Mouse (Mus musculus) urinary bladder, postnatal 10 days (tissue): Measurements from ENCODE around the gene Wdr81.

ENCODE experiments used
- DNase-seq: peaks from one replicate; pipeline ENCODE4 v3.0.0; 2022; ENCODE audit warnings: low spot score

Gene Wdr81

GRCm38 (mm10) chr11:75438194-75438593, 16.3 kb downstream of the Wdr81 start:
- no peak for DNase-seq

DNA sequence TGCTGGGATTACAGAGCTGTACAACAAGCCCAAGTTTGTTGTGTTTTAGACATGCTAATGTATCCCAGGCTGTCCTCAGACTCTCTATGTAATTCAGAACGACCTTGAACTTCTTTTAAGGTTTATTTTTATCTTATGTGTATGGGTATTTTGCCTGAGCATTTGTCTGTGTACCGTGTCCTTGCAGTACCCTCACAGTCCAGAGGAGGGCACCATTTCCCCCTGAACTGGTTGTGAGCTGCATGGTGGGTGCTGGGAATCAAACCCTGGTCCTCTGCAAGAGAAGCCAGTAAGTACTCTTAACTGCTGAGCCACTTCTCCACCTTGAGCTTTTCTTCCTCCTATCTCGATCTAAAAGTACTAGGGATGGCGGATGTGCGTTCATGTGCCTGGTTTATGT, 20.4 kb downstream of the Wdr81 start:
- DNase-seq = no peak

GRCm38 (mm10) chr11:75431307-75431706, 23.2 kb downstream of the Wdr81 start:
- no peak for DNase-seq

- DNase-seq = no peak
Measured at GRCm38 (mm10) chr11:75429019-75429705, 25.4 kb downstream of the Wdr81 start.

- DNase-seq = no peak
Measured at GRCm38 (mm10) chr11:75424459-75424858, 30.1 kb downstream of the Wdr81 start.

- no peak for DNase-seq
Measured at GRCm38 (mm10) chr11:75424033-75424432, 30.5 kb downstream of the Wdr81 start.

GRCm38 (mm10) chr11:75423091-75423490, 31.4 kb downstream of the Wdr81 start:
- no peak for DNase-seq

GRCm38 (mm10) chr11:75422013-75422792, 32.3 kb downstream of the Wdr81 start, which contains the start of gene Serpinf1:
Gene Serpinf1 (minus strand): TSS chr11:75422701.
- DNase-seq = no peak

GRCm38 (mm10) chr11:75421375-75422012, 33.0 kb downstream of the Wdr81 start:
- DNase-seq = no peak

GRCm38 (mm10) chr11:75420810-75421374, 33.6 kb downstream of the Wdr81 start:
- no peak for DNase-seq

- no peak for DNase-seq
Measured at GRCm38 (mm10) chr11:75420037-75420436, 34.5 kb downstream of the Wdr81 start.

DNA sequence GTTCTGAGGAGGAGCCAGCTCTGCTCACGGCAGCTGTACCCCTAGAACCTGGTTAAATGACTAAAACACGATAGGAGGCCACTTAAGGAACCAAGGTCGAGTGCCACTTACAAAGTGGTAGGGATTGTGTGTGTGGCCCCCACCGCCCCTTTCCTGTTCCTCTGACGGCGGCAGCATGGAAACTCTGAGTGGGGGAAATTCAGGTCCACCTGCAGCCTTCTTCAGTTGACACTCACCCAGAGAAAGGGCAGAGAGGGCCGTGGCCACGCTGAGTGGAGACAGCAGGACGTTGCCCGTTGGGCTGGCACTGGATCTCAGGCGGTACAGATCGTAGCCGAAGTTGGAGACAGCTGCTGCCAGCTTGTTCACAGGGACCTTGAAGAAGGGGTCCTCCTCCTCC, 38.5 kb downstream of the Wdr81 start:
- no peak for DNase-seq

GRCm38 (mm10) chr11:75415096-75415495, 39.4 kb downstream of the Wdr81 start:
- DNase-seq = no peak

DNA sequence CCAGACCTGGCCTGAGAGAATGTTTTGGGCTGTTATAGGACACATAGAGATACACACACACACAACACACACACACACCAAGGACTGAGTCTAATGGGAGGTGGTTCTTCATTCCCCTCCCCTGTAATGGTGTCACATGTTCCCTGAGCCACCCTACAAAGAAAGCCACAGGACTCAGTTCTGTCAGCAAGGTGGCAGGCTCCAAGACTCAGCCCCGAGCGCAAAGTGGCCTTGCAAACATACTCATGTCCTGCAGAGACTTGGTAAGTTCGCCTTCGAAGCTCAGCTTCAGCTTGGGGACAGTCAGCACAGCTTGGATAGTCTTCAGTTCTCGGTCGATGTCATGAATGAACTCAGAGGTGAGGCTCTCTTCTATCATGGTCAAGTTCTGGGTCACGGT, 43.9 kb downstream of the Wdr81 start:
- no peak for DNase-seq

- no peak for DNase-seq
Measured at GRCm38 (mm10) chr11:75409679-75410575, 44.6 kb downstream of the Wdr81 start.

DNA sequence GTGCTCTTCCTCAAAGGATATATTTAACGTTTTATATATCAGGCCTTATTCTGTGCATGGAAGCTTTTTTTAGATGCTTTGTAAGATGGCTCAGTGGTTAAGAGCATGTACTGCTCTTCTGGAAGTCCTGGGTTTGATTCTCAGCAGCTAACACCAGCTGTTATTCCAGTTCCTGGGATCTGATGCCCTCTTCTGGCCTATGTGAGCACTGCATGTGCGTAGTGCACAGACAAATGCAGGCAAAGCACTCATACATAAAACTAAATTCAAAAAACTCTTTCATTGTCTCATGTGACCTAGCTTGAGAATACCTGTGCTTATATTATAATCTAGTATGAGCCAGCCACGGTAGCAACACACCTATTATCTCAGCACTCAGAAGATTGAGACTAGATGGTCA, 47.7 kb downstream of the Wdr81 start:
- no peak for DNase-seq

DNA sequence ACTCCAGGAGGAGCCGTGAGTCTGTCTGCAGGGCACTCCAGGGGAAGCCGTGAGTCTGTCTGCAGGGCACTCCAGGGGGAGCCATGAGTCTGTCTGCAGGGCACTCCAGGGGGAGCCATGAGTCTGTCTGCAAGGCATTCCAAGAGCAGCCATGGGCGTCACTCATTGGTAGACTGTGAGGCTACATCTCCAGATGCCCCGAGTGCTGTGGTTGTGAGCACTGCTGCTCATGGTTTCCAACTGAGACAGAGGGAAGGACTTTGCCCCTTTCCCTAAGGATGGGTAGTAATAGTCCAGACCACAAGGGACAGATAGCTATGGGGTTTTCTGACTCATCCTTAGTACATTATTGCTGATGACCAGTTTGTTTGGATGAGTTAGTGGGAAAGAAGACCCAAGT, 48.4 kb downstream of the Wdr81 start:
- no peak for DNase-seq

DNA sequence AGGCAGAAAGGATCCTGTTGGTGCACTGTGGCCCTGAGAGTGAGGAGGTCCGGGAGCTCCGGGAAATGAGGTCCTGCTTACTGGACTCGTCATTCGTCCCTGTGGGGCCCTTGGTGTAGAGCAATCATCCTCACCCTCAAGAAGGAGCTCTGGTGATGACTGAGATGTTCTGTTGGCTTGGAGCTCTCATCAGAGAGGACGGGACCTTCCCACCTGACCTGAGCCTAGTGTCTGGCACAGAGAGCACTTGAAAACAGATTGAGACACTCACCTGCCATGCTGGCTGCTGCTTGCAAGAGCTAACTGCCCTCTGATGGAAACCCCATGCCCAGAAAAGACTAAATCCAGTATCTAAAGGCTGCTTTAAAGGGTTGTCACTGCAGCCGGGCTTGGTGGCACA, 49.7 kb downstream of the Wdr81 start:
- DNase-seq = no peak

GRCm38 (mm10) chr11:75403301-75404052, 51.0 kb downstream of the Wdr81 start:
- DNase-seq = no peak

- no peak for DNase-seq
Measured at GRCm38 (mm10) chr11:75402271-75402690, 52.2 kb downstream of the Wdr81 start.

- DNase-seq = no peak
Measured at GRCm38 (mm10) chr11:75400099-75400498, 54.4 kb downstream of the Wdr81 start.
